17 mouse cellular contexts compared by ENCODE assay signal in genomic region chr3:89591461-89591860, GRCm38 (mm10).
A peak's percentile ranks its signal among the peaks of the same experiment; 100 is the strongest.
DNase-seq lines count a peak whose midpoint lies in the region; ATAC-seq and TF ChIP-seq lines count a peak whose summit lies in the region.
"Had no signal": no experiment of that assay in that cellular context is flagged by ENCODE, and none has a peak within 500 bp of the region (broad histone marks: within the 10 kb centered on the region; RNA-seq: fewer than 3 reads in every experiment).

No protein-coding gene starts in this region.

- no peak overlapping the region for H3K9ac ChIP-seq in midbrain, embryonic 15.5 days
- H3K9ac ChIP-seq in midbrain, embryonic 14.5 days (replicated peaks; ENCODE audit: low read length) = no peak overlapping the region; the same call in 1 of the 2 replicates
- no peak overlapping the region for H3K9ac ChIP-seq in forebrain, embryonic 14.5 days (ENCODE audit: low read length)
- H3K9ac ChIP-seq in limb, embryonic 15.5 days = no peak overlapping the region
- H3K9ac ChIP-seq: embryonic facial prominence, embryonic 12.5 days; liver, embryonic 12.5 days had no signal

- peaks cover 16% of the 10 kb centered on the region for H3K4me1 ChIP-seq in midbrain, embryonic 15.5 days
- H3K4me1 ChIP-seq in midbrain, embryonic 14.5 days (ENCODE audit: control insufficient read depth, insufficient read depth, low read length) = peaks cover 10% of the 10 kb centered on the region; the same call in 1 of the 2 replicates
- peaks cover 23% of the 10 kb centered on the region for H3K4me1 ChIP-seq in forebrain, embryonic 14.5 days (ENCODE audit: control insufficient read depth, insufficient read depth, low read length)
- H3K4me1 ChIP-seq in limb, embryonic 15.5 days = peaks cover 50% of the 10 kb centered on the region
- no peaks in the 10 kb centered on the region for H3K4me1 ChIP-seq in lung, adult 2 months (ENCODE audit: control insufficient read depth, insufficient read depth, low read length)
- H3K4me1 ChIP-seq: liver, embryonic 12.5 days had no signal

- no peak for ATAC-seq in midbrain, embryonic 15.5 days (replicated peaks)
- ATAC-seq in midbrain, embryonic 14.5 days (ENCODE audit: low FRiP score, low TSS enrichment) = no peak
- ATAC-seq in forebrain, embryonic 14.5 days = no peak
- ATAC-seq in limb, embryonic 15.5 days (ENCODE audit: insufficient number of reproducible peaks, low FRiP score, low TSS enrichment, low read depth) = no peak
- ATAC-seq: activated CD4-positive, CD25-positive, alpha-beta regulatory T cell, adult 4 months; liver, embryonic 12.5 days had no signal

- no peaks in the 10 kb centered on the region for H3K36me3 ChIP-seq in midbrain, embryonic 15.5 days (replicated peaks)
- H3K36me3 ChIP-seq in midbrain, embryonic 14.5 days (ENCODE audit: control insufficient read depth, insufficient read depth, low read length) = no peaks in the 10 kb centered on the region
- no peaks in the 10 kb centered on the region for H3K36me3 ChIP-seq in forebrain, embryonic 14.5 days (ENCODE audit: control insufficient read depth, insufficient read depth, low read length)
- H3K36me3 ChIP-seq in limb, embryonic 15.5 days = no peaks in the 10 kb centered on the region
- H3K36me3 ChIP-seq: embryonic facial prominence, embryonic 12.5 days; liver, embryonic 12.5 days had no signal

- H3K9me3 ChIP-seq in midbrain, embryonic 15.5 days = no peaks in the 10 kb centered on the region
- H3K9me3 ChIP-seq in midbrain, embryonic 14.5 days (ENCODE audit: control insufficient read depth, low read length) = no peaks in the 10 kb centered on the region
- no peaks in the 10 kb centered on the region for H3K9me3 ChIP-seq in forebrain, embryonic 14.5 days (replicated peaks; ENCODE audit: control insufficient read depth, low read length)
- no peaks in the 10 kb centered on the region for H3K9me3 ChIP-seq in limb, embryonic 15.5 days
- H3K9me3 ChIP-seq: embryonic facial prominence, embryonic 12.5 days; liver, embryonic 12.5 days had no signal

- no peaks in the 10 kb centered on the region for H3K27me3 ChIP-seq in midbrain, embryonic 15.5 days (replicated peaks)
- H3K27me3 ChIP-seq in midbrain, embryonic 14.5 days (ENCODE audit: control insufficient read depth, insufficient read depth, low read length) = no peaks in the 10 kb centered on the region
- no peaks in the 10 kb centered on the region for H3K27me3 ChIP-seq in forebrain, embryonic 14.5 days (replicated peaks; ENCODE audit: control insufficient read depth, insufficient read depth, low read length)
- no peaks in the 10 kb centered on the region for H3K27me3 ChIP-seq in limb, embryonic 15.5 days
- H3K27me3 ChIP-seq: embryonic facial prominence, embryonic 12.5 days had no signal

- WGBS in midbrain, embryonic 15.5 days = 60% methylated on average over 3 of the region's 3 CpGs
- WGBS in midbrain, embryonic 14.5 days = 64% methylated on average over 3 of the region's 3 CpGs
- WGBS in forebrain, embryonic 14.5 days = 39% methylated on average over 3 of the region's 3 CpGs
- 41% methylated on average over 3 of the region's 3 CpGs for WGBS in limb, embryonic 15.5 days
- WGBS in lung, adult 2 months = 72% methylated on average over 3 of the region's 3 CpGs

- H3K27ac ChIP-seq in midbrain, embryonic 15.5 days = peak overlapping the region; percentile 16
- H3K27ac ChIP-seq in midbrain, embryonic 14.5 days (replicated peaks; ENCODE audit: low read depth, low read length) = no peak overlapping the region
- H3K27ac ChIP-seq in forebrain, embryonic 14.5 days (ENCODE audit: low read depth, low read length) = peak overlapping the region; percentile 11
- H3K27ac ChIP-seq in limb, embryonic 15.5 days = 0 out of 2 replicates have a peak overlapping the region, but pooled peaks have one; percentile 43
- H3K27ac ChIP-seq: embryonic facial prominence, embryonic 12.5 days; kidney, postnatal 0 days; liver, embryonic 12.5 days had no signal

- no peak for TF ChIP-seq POLR2A in lung, adult 2 months (IDR thresholded peaks at IDR 0.05; ENCODE audit: borderline replicate concordance, extremely low read depth, low read depth, low read length)

- TF ChIP-seq CTCF in lung, adult 2 months (IDR thresholded peaks at IDR 0.05; ENCODE audit: insufficient read depth, low read length) = no peak

- H3K4me3 ChIP-seq in midbrain, embryonic 15.5 days = no peak overlapping the region
- no peak overlapping the region for H3K4me3 ChIP-seq in midbrain, embryonic 14.5 days (replicated peaks; ENCODE audit: low read depth, low read length)
- no peak overlapping the region for H3K4me3 ChIP-seq in forebrain, embryonic 14.5 days (ENCODE audit: low read depth, low read length)
- no peak overlapping the region for H3K4me3 ChIP-seq in limb, embryonic 15.5 days
- no peak overlapping the region for H3K4me3 ChIP-seq in lung, adult 2 months (replicated peaks; ENCODE audit: extremely low read depth, low read depth, low read length)
- H3K4me3 ChIP-seq: embryonic facial prominence, embryonic 12.5 days; liver, embryonic 12.5 days had no signal

- DNase-seq in cerebellum, adult 11 months = peak; percentile 9
- DNase-seq in cerebellum, adult 11-12 months = no peak
- DNase-seq in midbrain, embryonic 14.5 days = no peak
- peak; percentile 31 for DNase-seq in forebrain, embryonic 14.5 days (ENCODE audit: low spot score)
- no peak for DNase-seq in lung, adult 2 months
- no peak for DNase-seq in gastrocnemius, adult 8-10 months (ENCODE audit: low spot score in 2 of 2)
- DNase-seq: adrenal gland, postnatal 25 days; heart, adult 11 months; layer of hippocampus, adult 9-11 months; right cerebral cortex, postnatal 14 days; thymus, postnatal 4 days had no signal

- H3K4me2 ChIP-seq in midbrain, embryonic 15.5 days = no peak overlapping the region
- no peak overlapping the region for H3K4me2 ChIP-seq in midbrain, embryonic 14.5 days (ENCODE audit: low read length)
- H3K4me2 ChIP-seq in forebrain, embryonic 14.5 days (ENCODE audit: low read length) = no peak overlapping the region
- no peak overlapping the region for H3K4me2 ChIP-seq in limb, embryonic 15.5 days
- H3K4me2 ChIP-seq: embryonic facial prominence, embryonic 12.5 days; liver, embryonic 12.5 days had no signal

Comparison
In these comparisons a context has a peak if more than half of its experiments do, and no peak if none do; other contexts are left out.
1. DNase-seq: peak in cerebellum, adult 11 months (single experiment) and forebrain, embryonic 14.5 days (single experiment); none in cerebellum, adult 11-12 months (single experiment), midbrain, embryonic 14.5 days (single experiment), lung, adult 2 months (single experiment) and gastrocnemius, adult 8-10 months (0 of 2).